Mouse (Mus musculus) urinary bladder, postnatal 4 days (tissue): ENCODE results near the gene Ndufc1.
"Not testable (repeated sequence)": the region's sequence is repeated elsewhere in the genome, so short reads cannot be mapped to it uniquely, and the experiment has no call there.

Source experiments
- DNase-seq, 2 experiments: peaks; one replicate each; pipeline ENCODE4 v3.0.0; 2021 to 2022; ENCODE audit warnings: low spot score in 2 of 2

Gene Ndufc1

GRCm38 (mm10) chr3:51408561-51409183 is at the start of gene Ndufc1:
TSS of gene Ndufc1 (minus strand) at chr3:51408988.
- peak; percentile 95 to 98 for DNase-seq

GRCm38 (mm10) chr3:51434871-51435595 is 26.2 kb upstream of the Ndufc1 start:
- no peak for DNase-seq

DNA sequence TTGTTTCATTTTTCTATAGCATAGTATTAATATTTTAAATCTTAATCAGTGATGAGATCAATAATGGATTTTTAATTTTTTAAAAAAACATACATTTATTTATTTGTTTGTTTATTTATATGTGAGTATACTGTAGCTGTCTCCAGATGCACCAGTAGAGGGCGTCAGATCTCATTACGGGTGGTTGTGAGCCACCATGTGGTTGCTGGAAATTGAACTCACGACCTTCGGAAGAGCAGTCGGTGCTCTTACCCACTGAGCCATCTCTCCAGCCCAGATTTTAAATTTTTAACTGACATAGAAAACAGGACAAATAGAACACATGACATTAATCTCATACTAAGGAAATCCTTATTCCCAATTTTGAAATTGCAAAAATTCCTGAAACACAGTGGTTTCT is 25.6 kb upstream of the Ndufc1 start:
- not testable (repeated sequence) for DNase-seq

DNA sequence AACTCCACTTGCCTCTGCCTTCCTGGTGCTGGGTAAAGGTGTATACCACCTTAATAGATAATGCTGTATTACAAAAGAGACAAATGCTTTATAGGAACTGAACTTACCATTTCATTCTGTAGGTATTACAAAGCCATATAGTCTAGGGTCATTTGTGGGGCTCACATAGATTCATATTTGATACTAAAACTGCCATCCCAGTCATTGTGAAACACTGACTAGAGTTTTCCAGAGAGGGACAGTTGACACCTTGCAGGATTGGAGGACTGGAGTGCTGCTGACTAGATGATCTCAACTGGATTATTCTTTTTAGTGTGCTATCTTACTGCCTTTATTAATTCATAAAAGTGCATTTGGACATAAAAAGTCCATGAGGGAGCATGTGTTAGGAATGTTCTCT is 16.6 kb upstream of the Ndufc1 start:
- no peak for DNase-seq

DNA sequence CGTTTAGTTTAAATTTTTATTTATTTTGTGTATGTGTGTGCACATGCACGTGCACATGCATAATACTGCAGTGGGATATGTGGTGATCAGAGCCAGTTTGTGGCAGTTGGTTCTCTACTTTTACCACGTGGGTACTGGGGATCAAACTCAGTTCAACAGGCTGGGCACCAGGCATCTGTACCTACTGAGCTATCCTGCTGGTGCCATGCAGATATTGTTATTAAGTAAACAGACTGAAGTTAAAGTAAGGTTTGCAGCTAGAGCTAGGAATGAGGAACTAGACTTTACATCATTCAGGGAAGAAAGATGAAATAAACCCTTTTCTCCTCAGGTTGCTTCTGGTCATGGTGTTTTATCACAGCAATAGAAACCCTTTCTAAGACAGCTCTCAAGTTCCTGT is 13.1 kb upstream of the Ndufc1 start:
- DNase-seq, result no peak

DNA sequence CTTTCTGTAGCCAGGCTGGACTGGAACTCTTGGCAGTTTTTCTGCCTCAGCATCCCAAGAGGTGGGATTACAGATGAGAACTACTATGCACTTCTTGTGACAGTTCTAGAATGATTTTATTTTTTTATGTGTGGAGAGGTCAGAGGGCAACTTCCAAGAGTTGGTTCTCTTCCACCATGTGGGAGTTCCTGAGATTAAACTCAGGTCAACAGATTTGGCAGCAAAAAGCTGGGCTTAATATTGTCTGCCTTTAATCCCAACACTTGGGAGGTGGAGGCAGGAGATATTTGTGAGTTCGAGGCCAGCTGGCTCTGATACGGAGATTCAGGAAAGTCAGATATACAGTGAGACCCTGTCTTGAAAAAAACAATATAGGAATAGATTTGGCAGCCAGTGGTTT is 9.2 kb upstream of the Ndufc1 start:
- DNase-seq, result no peak

- no peak for DNase-seq
Observed at GRCm38 (mm10) chr3:51417485-51417884, 8.7 kb upstream of the Ndufc1 start.

GRCm38 (mm10) chr3:51417135-51417458 is 8.3 kb upstream of the Ndufc1 start:
- no peak for DNase-seq

DNA sequence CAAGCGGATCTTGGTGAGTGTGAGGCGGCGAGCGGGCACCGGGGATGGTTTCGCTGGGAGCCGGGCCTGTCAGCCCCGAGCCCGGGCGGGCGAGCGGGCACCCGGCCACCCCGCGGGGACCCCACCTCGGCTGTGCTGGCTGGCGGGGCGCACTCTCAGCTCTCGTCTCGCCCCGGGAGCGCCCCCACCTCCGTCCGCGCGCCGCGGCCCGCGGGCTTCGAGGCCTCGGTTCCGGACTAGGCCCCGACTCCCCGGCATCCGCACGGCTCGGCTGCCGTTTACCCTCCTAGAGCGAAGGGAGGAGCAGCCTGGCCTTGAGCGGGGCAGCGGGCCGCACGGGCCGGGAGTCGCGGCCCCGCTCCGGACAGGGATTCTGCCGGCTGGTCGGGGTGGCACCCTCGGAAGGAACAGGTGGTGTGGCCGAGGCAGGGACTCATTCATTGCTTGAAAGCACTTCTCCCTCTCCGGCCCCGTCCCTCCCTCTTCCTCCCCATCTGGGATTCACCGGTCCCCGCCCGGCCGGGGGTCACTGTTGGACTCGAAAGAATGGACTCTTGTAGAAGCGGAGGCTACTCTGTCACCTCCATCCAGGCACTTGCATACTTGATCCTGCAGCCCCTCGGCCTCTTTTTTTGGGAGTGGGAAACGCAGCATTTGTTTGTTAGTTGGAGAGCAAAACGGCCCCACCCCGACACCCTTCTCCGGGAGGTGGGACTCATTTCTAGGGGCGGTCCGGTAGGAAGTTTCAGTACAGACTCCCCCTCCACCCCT is 7.8 kb upstream of the Ndufc1 start:
- peak; percentile 44 to 61 for DNase-seq

GRCm38 (mm10) chr3:51416073-51416363 is 7.2 kb upstream of the Ndufc1 start:
- DNase-seq, result no peak

- DNase-seq, result peak; percentile 95 to 96
Observed at GRCm38 (mm10) chr3:51415098-51416072, 6.6 kb upstream of the Ndufc1 start, which contains the start of gene Naa15. TSS of gene Naa15 (plus strand) at chr3:51415148.

DNA sequence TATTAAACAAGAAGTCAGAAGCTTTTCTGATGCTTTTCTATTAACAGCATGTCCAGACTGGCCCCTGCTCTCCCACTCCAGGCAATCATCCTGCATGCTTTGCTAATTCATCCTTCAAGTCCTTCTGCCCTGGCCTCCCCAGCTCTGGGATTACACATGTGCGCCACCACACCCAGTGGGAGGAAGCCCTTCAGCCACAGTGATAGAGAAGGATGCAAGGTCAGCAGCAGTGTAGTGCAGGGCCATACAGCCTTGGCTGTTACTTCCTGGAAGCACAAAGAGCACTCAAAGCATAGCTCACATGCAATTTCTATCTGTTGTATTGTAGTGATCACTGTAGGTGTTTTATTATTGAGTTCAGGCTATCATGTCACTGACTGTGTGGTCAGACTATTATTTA is 4.5 kb upstream of the Ndufc1 start:
- peak in 1 of 2 experiments; percentile 23 for DNase-seq

- DNase-seq, result no peak
Observed at GRCm38 (mm10) chr3:51412457-51412856, 3.7 kb upstream of the Ndufc1 start.

GRCm38 (mm10) chr3:51407870-51408560 is 773 bp downstream of the Ndufc1 start:
- DNase-seq, result no peak

DNA sequence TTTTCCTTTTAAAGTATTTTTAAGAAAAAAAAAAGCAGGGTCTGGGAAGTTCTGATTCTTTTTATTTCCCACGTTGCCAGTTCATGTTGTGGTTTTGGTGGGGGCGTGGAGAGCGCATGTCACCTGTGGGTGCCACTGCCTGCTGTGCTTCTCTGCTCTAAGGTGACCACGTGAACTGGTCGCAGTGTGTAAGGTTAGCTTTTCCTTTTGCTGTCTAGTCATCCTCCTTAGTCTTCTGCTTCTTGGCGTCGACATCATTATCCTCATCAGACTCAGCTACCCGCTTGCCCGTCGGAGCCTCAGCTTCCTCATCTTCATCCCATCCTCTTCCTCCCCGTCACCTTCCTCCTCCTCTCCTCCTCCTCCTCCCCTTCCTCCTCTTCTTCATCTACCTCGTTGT is 6.2 kb downstream of the Ndufc1 start:
- no peak for DNase-seq

DNA sequence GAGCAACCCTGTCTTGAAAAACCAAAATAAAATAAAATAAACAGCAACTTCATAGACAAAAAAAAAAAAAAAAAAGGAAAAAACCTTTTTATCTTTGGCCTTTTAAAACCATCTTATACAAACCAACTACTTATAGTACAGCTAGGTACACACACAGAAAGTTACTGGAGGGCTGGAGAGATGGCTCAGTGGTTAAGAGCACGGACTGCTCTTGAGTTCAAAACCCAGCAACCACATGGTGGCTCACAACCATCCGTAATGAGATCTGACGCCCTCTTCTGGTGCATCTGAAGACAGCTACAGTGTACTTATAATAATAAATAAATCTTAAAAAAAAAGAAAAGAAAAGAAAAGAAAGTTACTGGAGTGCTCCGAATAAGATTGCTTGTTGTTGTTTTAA is 6.7 kb downstream of the Ndufc1 start:
- DNase-seq, result not testable (repeated sequence)

DNA sequence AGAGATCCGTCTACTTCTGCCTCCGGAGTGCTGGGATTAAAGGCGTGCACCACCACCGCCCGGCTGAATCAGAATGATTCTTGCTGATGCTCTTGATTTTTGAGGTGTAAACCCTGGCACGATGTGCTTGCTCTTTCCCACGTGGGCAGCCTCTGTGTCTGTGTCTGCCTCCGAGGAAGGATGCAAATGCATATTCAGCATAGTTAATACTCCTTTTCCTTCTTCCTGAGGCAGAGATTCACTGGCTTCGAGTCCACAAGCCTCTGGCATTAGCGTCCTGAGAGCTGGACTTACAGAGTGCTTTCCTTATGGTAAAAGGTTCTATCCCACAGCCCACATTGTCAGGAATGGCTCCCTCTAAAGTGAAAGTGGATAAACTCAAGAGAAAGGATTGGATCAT is 8.1 kb downstream of the Ndufc1 start:
- DNase-seq, result no peak

DNA sequence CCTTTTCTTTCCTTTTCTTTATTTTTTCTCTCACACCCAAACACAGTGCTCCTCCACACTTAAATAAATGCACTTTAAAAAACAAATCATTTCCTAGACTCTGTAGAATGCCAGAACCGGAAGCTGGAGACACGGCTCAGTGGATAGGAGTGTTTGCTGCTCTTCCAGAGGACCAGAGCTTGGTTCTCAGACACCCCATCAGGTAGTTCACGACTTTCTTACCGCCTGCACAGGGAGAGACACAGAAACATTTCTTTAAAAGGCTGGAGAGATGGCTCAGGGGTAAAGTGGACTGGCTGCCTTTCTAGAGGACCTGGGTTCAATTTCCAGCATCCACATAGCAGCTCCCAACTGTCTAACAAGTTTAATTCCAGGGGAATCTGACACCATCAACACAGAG is 9.3 kb downstream of the Ndufc1 start:
- no peak for DNase-seq

- no peak for DNase-seq
Observed at GRCm38 (mm10) chr3:51398667-51399066, 10.1 kb downstream of the Ndufc1 start.

- DNase-seq, result no peak
Observed at GRCm38 (mm10) chr3:51397700-51398299, 11.0 kb downstream of the Ndufc1 start.
